ENCODE assay signal across 5 mouse cellular contexts in genomic region chr19:42682776-42683175, GRCm38 (mm10).
A peak's percentile ranks its signal among the peaks of the same experiment; 100 is the strongest.
DNase-seq lines count a peak whose midpoint lies in the region.

No protein-coding gene starts in this region.

- DNase-seq in adipocyte (ENCODE audit: low spot score), result peak; percentile 21
- DNase-seq in adrenal gland, adult 2 months, result peak; percentile 47
- peak; percentile 50 for DNase-seq in adrenal gland, postnatal 14 days
- DNase-seq in adrenal gland, postnatal 36 days, result peak; percentile 31 to 34
- peak; percentile 29 for DNase-seq in large intestine, adult 2 months (ENCODE audit: low read depth, low spot score)

- 29% methylated on average over 2 of the region's 2 CpGs for whole genome bisulfite sequencing in large intestine, adult 2 months

Comparison
In these comparisons a context has a peak if more than half of its experiments do, and no peak if none do; other contexts are left out.
1. Peak in every context shown above with its lines: DNase-seq.